In genomic region chr19:6831331-6831730, GRCm38 (mm10) we compare ENCODE assay signal across 8 mouse cellular contexts. TPM values are rescaled to one million over a fixed set of nuclear protein-coding genes. Genes with fewer than 3 reads are reported as not detected.
A peak's percentile ranks its signal among the peaks of the same experiment; 100 is the strongest.
DNase-seq lines count a peak whose midpoint lies in the region; ATAC-seq and TF ChIP-seq lines count a peak whose summit lies in the region.

No protein-coding gene starts in this region.

- peaks cover 66% of the 10 kb centered on the region for H3K27me3 ChIP-seq in heart, embryonic 12.5 days (replicated peaks)
- peaks cover 59% of the 10 kb centered on the region for H3K27me3 ChIP-seq in forebrain, embryonic 13.5 days
- H3K27me3 ChIP-seq in midbrain, embryonic 10.5 days (ENCODE audit: low read depth, poor library complexity, severe bottlenecking): peaks cover 92% of the 10 kb centered on the region

- peak overlapping the region; percentile 0; the same call in 1 of the 2 replicates for H3K4me3 ChIP-seq in heart, embryonic 12.5 days
- peak overlapping the region; percentile 31 to 62 for H3K4me3 ChIP-seq in ES-E14 (ENCODE audit: insufficient read depth in 1 of 2, low read depth in 1 of 2, low read length in 2 of 2, poor library complexity in 1 of 2, severe bottlenecking in 1 of 2)
- H3K4me3 ChIP-seq in forebrain, embryonic 13.5 days: peak overlapping the region; percentile 41
- peak overlapping the region; percentile 56 for H3K4me3 ChIP-seq in midbrain, embryonic 10.5 days

- no peak for DNase-seq in heart, adult 18-20 months
- DNase-seq in ES-E14 (ENCODE audit: low read depth, low spot score): peak; percentile 86
- no peak for DNase-seq in midbrain, embryonic 10.5 days (ENCODE audit: low spot score)
- DNase-seq in ovary, adult 18-20 months (ENCODE audit: low spot score): no peak
- no peak for DNase-seq in left cerebral cortex, postnatal 10 days (ENCODE audit: extremely low spot score in 1 of 2, low spot score in 2 of 2)
- DNase-seq in thymus, postnatal 4 days: no peak

- peaks cover 16% of the 10 kb centered on the region for H3K4me1 ChIP-seq in heart, embryonic 12.5 days (replicated peaks)
- peaks cover 0 to 15% of the 10 kb centered on the region in 2 experiments; a peak in 3 of 4 replicates for H3K4me1 ChIP-seq in ES-E14 (ENCODE audit: control insufficient read depth in 2 of 2, insufficient read depth in 2 of 2, low read length in 2 of 2, poor library complexity in 1 of 2)
- peaks cover 18% of the 10 kb centered on the region for H3K4me1 ChIP-seq in forebrain, embryonic 13.5 days
- peaks cover 33% of the 10 kb centered on the region for H3K4me1 ChIP-seq in midbrain, embryonic 10.5 days

- intact Hi-C loops in left cerebral cortex, postnatal 10 days (cut with DNase I): no loop called here

- H3K9me3 ChIP-seq in heart, embryonic 12.5 days (replicated peaks): no peaks in the 10 kb centered on the region
- no peaks in the 10 kb centered on the region for H3K9me3 ChIP-seq in ES-E14 (ENCODE audit: control insufficient read depth, insufficient read depth, low read depth, low read length)
- no peaks in the 10 kb centered on the region for H3K9me3 ChIP-seq in forebrain, embryonic 13.5 days (replicated peaks)
- no peaks in the 10 kb centered on the region for H3K9me3 ChIP-seq in midbrain, embryonic 10.5 days (replicated peaks)

- H3K27ac ChIP-seq in heart, embryonic 12.5 days (ENCODE audit: poor library complexity, severe bottlenecking): no peak overlapping the region
- no peak overlapping the region for H3K27ac ChIP-seq in ES-E14 (ENCODE audit: insufficient read depth, low read depth, low read length, poor library complexity, severe bottlenecking)
- H3K27ac ChIP-seq in forebrain, embryonic 13.5 days: no peak overlapping the region
- no peak overlapping the region for H3K27ac ChIP-seq in midbrain, embryonic 10.5 days (replicated peaks)

- H3K4me2 ChIP-seq in heart, embryonic 12.5 days: peak overlapping the region; percentile 50
- peak overlapping the region; percentile 67 for H3K4me2 ChIP-seq in forebrain, embryonic 13.5 days

- H3K9ac ChIP-seq in heart, embryonic 12.5 days: no peak overlapping the region
- H3K9ac ChIP-seq in ES-E14 (ENCODE audit: insufficient read depth, low read depth, low read length, poor library complexity, severe bottlenecking): peak overlapping the region; percentile 32; the same call in 1 of the 2 replicates
- peak overlapping the region; percentile 61 for H3K9ac ChIP-seq in forebrain, embryonic 13.5 days

- whole genome bisulfite sequencing in heart, embryonic 12.5 days: 24% methylated on average over 17 of the region's 17 CpGs
- 2% methylated on average over 17 of the region's 17 CpGs for WGBS in forebrain, embryonic 13.5 days
- under 1% methylated on average over 17 of the region's 17 CpGs for WGBS in midbrain, embryonic 10.5 days

- in situ Hi-C loops in ES-E14 (cut with MboI; ENCODE audit: low sequenced_read_pairs in 2 of 2, unreplicated experiment in 2 of 2): no loop called here

- no peak for ATAC-seq in heart, embryonic 12.5 days (ENCODE audit: insufficient number of reproducible peaks, low FRiP score)
- peak; percentile 45 for ATAC-seq in forebrain, embryonic 13.5 days

- H3K36me3 ChIP-seq in heart, embryonic 12.5 days: peaks cover 41% of the 10 kb centered on the region
- peaks cover 3% of the 10 kb centered on the region; the same call in 1 of the 2 replicates for H3K36me3 ChIP-seq in ES-E14 (ENCODE audit: control insufficient read depth, insufficient read depth, low read length, poor library complexity, severe bottlenecking)
- H3K36me3 ChIP-seq in forebrain, embryonic 13.5 days (ENCODE audit: poor library complexity, severe bottlenecking): no peaks in the 10 kb centered on the region
- H3K36me3 ChIP-seq in midbrain, embryonic 10.5 days: no peaks in the 10 kb centered on the region

TF ChIP-seq in ES-E14, 5 proteins besides CTCF, POLR2A, EP300 and RAD21:
- TF ChIP-seq MAFK (IDR thresholded peaks at IDR 0.05; ENCODE audit: insufficient read depth, low read depth, low read length): no peak
- no peak for TF ChIP-seq ZC3H11A (IDR thresholded peaks at IDR 0.05; ENCODE audit: borderline replicate concordance, low read depth, low read length)
- TF ChIP-seq CHD2 (IDR thresholded peaks at IDR 0.05; ENCODE audit: low read depth, low read length): peak; percentile 91
- no peak for TF ChIP-seq HCFC1 (IDR thresholded peaks at IDR 0.05; ENCODE audit: borderline replicate concordance, insufficient read depth, low read length)
- TF ChIP-seq ZNF384 (IDR thresholded peaks at IDR 0.05; ENCODE audit: low read depth, low read length): no peak

RNA-seq across cellular contexts. Expression of gene Rps6ka4, which starts 9.1 kb away (rescaled TPM):
- polyA plus RNA-seq in heart, embryonic 12.5 days (2016; fragmentation: Nextera tagmentation; extraction: Ambion mirVana): 14.8 and 19.3 TPM in 2 replicates
- 10 to 100 TPM; 17.0 to 17.3 TPM for total RNA-seq in heart, adult 18-20 months (2021)
- total RNA-seq in ES-E14 (2012; rRNA removed): 11.5 and 14.4 TPM in 2 replicates
- 4.0 and 4.2 TPM in 2 replicates for polyA plus RNA-seq in forebrain, embryonic 13.5 days (2015; fragmentation: Nextera tagmentation; extraction: Ambion mirVana)
- polyA plus RNA-seq in midbrain, embryonic 10.5 days (2016; fragmentation: Nextera tagmentation; extraction: Ambion mirVana): 5.0 and 7.9 TPM in 2 replicates
- total RNA-seq in left cerebral cortex, postnatal 10 days (2021): 10 to 100 TPM; 25.7 to 31.1 TPM

RNA-seq across cellular contexts. Expression of gene Ccdc88b, which starts 26.7 kb away (rescaled TPM):
- 0.47 and 0.55 TPM in 2 replicates for polyA plus RNA-seq in heart, embryonic 12.5 days (2016; fragmentation: Nextera tagmentation; extraction: Ambion mirVana)
- total RNA-seq in heart, adult 18-20 months (2021): 1 to 10 TPM in 1 of 2 experiments, under 1 TPM in 1; 0.79 to 2.2 TPM
- total RNA-seq in ES-E14 (2012; rRNA removed): 2.7 and 3.5 TPM in 2 replicates
- polyA plus RNA-seq in forebrain, embryonic 13.5 days (2015; fragmentation: Nextera tagmentation; extraction: Ambion mirVana): 0.19 and 0.71 TPM in 2 replicates
- 0.33 and 0.57 TPM in 2 replicates for polyA plus RNA-seq in midbrain, embryonic 10.5 days (2016; fragmentation: Nextera tagmentation; extraction: Ambion mirVana)
- total RNA-seq in left cerebral cortex, postnatal 10 days (2021): 1 to 10 TPM; 1.3 TPM

Comparison
In these comparisons a context has a peak if more than half of its experiments do, and no peak if none do; other contexts are left out.
1. H3K4me3 ChIP-seq: peak in every context shown above with its lines; median percentile 56 in midbrain, embryonic 10.5 days; 46 in ES-E14; 41 in forebrain, embryonic 13.5 days; 0 in heart, embryonic 12.5 days.